Mouse (Mus musculus) thymus, adult 2 months (tissue): ENCODE measurements around the gene P2rx4. TPM values are rescaled to one million over a fixed set of nuclear protein-coding genes. Genes with fewer than 3 reads are reported as not detected.

Experiments
- DNase-seq: peaks from one replicate; pipeline ENCODE4 v3.0.0; 2021
- H3K27ac ChIP-seq: fragments of 200-500 bp; 2 replicates; pipeline ENCODE4 v1.5.1; 2012; ENCODE audit warnings: low read length, control low read depth; ENCODE audit not compliant: control insufficient read depth, insufficient read depth
- H3K27me3 ChIP-seq: fragments of 200-500 bp; 2 replicates; pipeline ENCODE4 v1.6.1; 2012; ENCODE audit warnings: mild to moderate bottlenecking, low read length, moderate library complexity, mixed read lengths; ENCODE audit not compliant: control insufficient read depth, insufficient read depth
- H3K36me3 ChIP-seq: fragments of 200-500 bp; 2 replicates; pipeline ENCODE4 v1.6.1; 2012; ENCODE audit warnings: mild to moderate bottlenecking, low read length, moderate library complexity; ENCODE audit not compliant: control insufficient read depth, insufficient read depth
- H3K4me1 ChIP-seq: fragments of 200-500 bp; replicated peaks from 2 replicates; pipeline ENCODE4 v1.6.1; 2012; ENCODE audit warnings: low read length; ENCODE audit not compliant: control insufficient read depth, insufficient read depth
- H3K4me3 ChIP-seq: fragments of 200-500 bp; 2 replicates; pipeline ENCODE4 v1.5.1; 2012; ENCODE audit warnings: mild to moderate bottlenecking, low read length, control low read depth, moderate library complexity; ENCODE audit not compliant: control insufficient read depth, insufficient read depth
- CTCF ChIP-seq: fragments of 200-500 bp; IDR thresholded peaks from 2 replicates; pipeline ENCODE4 v1.5.1; 2012; ENCODE audit warnings: mild to moderate bottlenecking, control low read depth, low read length, moderate library complexity, borderline replicate concordance; ENCODE audit not compliant: control insufficient read depth, poor library complexity, insufficient read depth; ENCODE audit errors: extremely low read depth
- POLR2A ChIP-seq: fragments of 200-500 bp; IDR thresholded peaks from 2 replicates; pipeline ENCODE4 v1.6.1; 2012; ENCODE audit warnings: mild to moderate bottlenecking, low read length, control low read depth, moderate library complexity; ENCODE audit not compliant: control insufficient read depth, poor library complexity, insufficient read depth; ENCODE audit errors: extremely low read depth
- WGBS: fragments of 180-500 bp; shearing (Covaris S2); methylation state at CpG from one replicate; pipeline ENCODE4 v1.1.7; 2018; 5-methylcytosine and 5-hydroxymethylcytosine counted together
- polyA plus RNA-seq: library from polyadenylated mRNA; depleted of rRNA; stranded (reverse); fragments of >200 nt; gene quantifications from 2 replicates; pipeline ENCODE4 v1.2.3, GENCODE M21; 2012

Gene P2rx4
- polyA plus RNA-seq, 1 experiment = 51.4 TPM

DNA sequence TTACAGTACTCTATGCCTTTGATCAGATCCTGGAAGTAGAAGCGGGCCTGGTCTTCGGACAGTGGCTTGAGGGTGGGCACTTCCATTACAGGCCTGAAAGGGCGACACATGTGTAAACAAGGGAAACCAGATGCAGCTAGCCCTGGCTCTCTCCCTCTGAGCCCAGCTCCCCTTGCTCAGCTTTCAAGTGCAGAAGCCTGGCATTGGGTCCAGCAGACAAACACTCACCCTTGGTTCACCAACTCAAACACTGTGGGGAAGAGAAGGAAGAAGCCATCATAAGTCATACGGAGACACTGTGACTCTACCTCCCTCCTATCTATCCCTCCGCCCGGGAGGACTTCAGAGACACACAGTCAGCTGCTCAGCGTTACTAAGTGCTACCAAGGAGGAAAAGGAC, 40.6 kb downstream of the P2rx4 start:
- DNase-seq = no peak
- Histone ChIP-seq H3K27ac (no peak overlapping the region), H3K27me3 (no peaks in the 10 kb centered on the region), H3K36me3 (no peaks in the 10 kb centered on the region), H3K4me3 (no peak overlapping the region), H3K4me1 (0 out of 2 replicates have a peak, but pooled peaks cover 4% of the 10 kb centered on the region)
- TF ChIP-seq POLR2A (no peak), CTCF (no peak)
- 97% methylated on average over 7 of the region's 7 CpGs for WGBS

DNA sequence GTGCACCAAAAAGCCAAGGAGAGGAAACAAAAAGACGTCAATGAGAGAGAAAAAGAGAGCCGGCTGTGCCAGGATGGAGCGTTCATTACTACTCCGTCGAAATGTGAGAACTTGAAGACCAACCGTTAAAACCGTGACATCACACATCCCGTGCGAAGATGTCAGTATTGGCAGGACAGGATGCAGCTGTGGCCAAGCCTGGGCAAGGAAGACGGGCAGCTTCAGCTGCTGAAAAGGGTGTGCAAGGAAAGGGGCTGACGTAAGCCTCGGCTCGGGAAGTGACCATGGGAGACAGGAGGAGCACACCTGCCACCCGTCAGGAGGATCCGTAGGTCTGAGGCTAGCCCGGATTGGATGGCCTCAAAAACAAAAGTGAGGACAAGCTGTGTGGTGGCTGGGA, 47.1 kb downstream of the P2rx4 start:
- no peaks in the 10 kb centered on the region for H3K27me3 ChIP-seq
- no peak for TF ChIP-seq CTCF
- TF ChIP-seq POLR2A = no peak
- no peak for DNase-seq
- peaks cover 6% of the 10 kb centered on the region; the same call in 1 of the 2 replicates for H3K4me1 ChIP-seq
- no peak overlapping the region for H3K27ac ChIP-seq
- H3K4me3 ChIP-seq = no peak overlapping the region
- no peaks in the 10 kb centered on the region for H3K36me3 ChIP-seq
- WGBS = 62% methylated on average over 16 of the region's 16 CpGs

DNA sequence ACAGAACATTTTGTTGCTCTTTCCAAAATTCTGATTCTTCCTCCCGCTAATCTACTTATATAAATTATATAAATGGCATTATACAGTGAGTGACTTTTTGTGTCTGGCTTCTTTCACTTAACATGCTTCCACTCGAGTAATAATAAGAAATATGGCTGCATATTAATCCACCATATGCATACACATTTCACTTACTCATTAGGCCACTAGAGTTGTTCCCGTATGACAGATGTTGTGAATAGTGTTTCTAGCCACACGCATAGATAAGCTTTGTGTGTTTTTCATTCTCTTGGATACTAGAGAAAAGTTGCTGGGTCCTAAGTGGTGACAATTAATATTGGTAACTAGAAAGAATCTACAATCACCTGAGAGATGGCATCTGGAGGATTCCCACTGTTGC, 48.3 kb downstream of the P2rx4 start:
- DNase-seq = no peak
- Histone ChIP-seq H3K4me3 (no peak overlapping the region), H3K27me3 (no peaks in the 10 kb centered on the region), H3K36me3 (no peaks in the 10 kb centered on the region), H3K4me1 (peaks cover 6% of the 10 kb centered on the region; the same call in 1 of the 2 replicates), H3K27ac (no peak overlapping the region)
- WGBS = 99% methylated on average over 4 of the region's 4 CpGs
- TF ChIP-seq CTCF = no peak
- TF ChIP-seq POLR2A = no peak

- Histone ChIP-seq H3K27ac (no peak overlapping the region), H3K4me3 (no peak overlapping the region), H3K36me3 (no peaks in the 10 kb centered on the region), H3K27me3 (no peaks in the 10 kb centered on the region), H3K4me1 (peaks cover 6% of the 10 kb centered on the region; the same call in 1 of the 2 replicates)
- 98% methylated on average over 6 of the region's 6 CpGs for WGBS
- TF ChIP-seq POLR2A (no peak), CTCF (no peak)
- no peak for DNase-seq
Measured at GRCm38 (mm10) chr5:122756144-122756543, 48.8 kb downstream of the P2rx4 start.

- Histone ChIP-seq H3K4me1 (peaks cover 6% of the 10 kb centered on the region; the same call in 1 of the 2 replicates), H3K36me3 (no peaks in the 10 kb centered on the region), H3K27ac (no peak overlapping the region), H3K4me3 (no peak overlapping the region), H3K27me3 (no peaks in the 10 kb centered on the region)
- 95% methylated on average over 7 of the region's 7 CpGs for WGBS
- TF ChIP-seq POLR2A (no peak), CTCF (no peak)
- DNase-seq = no peak
Measured at GRCm38 (mm10) chr5:122756680-122757079, 49.3 kb downstream of the P2rx4 start.

DNA sequence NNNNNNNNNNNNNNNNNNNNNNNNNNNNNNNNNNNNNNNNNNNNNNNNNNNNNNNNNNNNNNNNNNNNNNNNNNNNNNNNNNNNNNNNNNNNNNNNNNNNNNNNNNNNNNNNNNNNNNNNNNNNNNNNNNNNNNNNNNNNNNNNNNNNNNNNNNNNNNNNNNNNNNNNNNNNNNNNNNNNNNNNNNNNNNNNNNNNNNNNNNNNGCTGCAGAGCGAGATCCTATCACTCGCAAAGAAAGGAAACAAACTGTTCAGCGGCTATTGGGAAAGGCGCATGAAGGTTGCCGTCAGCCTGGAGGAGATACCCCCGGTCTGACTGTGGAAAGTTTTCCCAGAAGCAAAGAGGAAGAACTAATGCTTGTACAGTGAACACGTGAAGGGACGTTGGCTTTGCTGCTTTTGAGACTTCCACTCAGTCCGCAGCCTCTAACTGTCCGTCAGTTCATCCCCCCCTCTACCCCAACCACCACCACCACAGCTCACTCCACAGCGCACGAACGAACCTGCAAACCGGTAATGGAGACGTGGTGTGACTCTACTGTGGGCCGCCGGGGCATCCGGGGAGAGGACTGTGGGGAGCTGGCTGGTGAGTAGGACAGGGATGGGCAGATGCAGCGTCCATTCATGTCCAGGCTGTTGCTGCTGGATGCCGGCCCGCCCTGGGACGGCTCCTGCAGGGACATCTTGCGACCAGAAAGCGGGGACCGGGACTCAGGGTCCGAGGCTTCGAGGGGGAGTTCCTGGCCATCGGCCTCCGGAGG, 56.1 kb downstream of the P2rx4 start:
- no peak overlapping the region for H3K27ac ChIP-seq
- DNase-seq = no peak
- no peaks in the 10 kb centered on the region for H3K27me3 ChIP-seq
- TF ChIP-seq POLR2A (no peak), CTCF (no peak)
- H3K4me3 ChIP-seq = no peak overlapping the region
- H3K4me1 ChIP-seq = 0 out of 2 replicates have a peak, but pooled peaks cover 5% of the 10 kb centered on the region
- 85% methylated on average over 29 of the region's 29 CpGs for WGBS
- no peaks in the 10 kb centered on the region for H3K36me3 ChIP-seq

DNA sequence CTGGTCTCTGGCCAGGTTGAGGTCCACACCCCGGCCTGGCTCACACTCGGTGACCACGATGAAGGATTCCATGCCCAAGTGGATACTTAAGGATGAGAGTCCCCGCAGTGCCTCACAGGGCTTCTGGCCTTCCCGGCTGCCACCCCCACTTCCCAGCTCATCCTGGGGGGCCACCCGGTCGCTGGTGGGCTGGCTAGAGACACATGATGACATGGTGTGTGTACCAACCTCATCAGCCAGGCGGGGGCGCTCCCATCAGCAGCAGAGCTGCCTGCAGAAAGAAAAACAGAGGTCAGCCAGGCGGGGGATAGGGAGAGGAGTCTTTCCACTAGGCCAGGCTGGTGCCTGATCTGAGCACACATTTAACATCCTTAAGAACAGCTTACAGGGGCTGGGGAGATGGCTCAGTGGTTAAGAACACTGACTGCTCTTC, 56.7 kb downstream of the P2rx4 start:
- no peaks in the 10 kb centered on the region for H3K27me3 ChIP-seq
- 0 out of 2 replicates have a peak, but pooled peaks cover 8% of the 10 kb centered on the region for H3K4me1 ChIP-seq
- H3K27ac ChIP-seq = no peak overlapping the region
- DNase-seq = no peak
- H3K36me3 ChIP-seq = no peaks in the 10 kb centered on the region
- H3K4me3 ChIP-seq = no peak overlapping the region
- TF ChIP-seq POLR2A (no peak), CTCF (0 out of 2 replicates have a peak, but pooled peaks have one; percentile 17)
- 88% methylated on average over 10 of the region's 10 CpGs for WGBS
